Mouse (Mus musculus) heart, embryonic 12.5 days (tissue): ENCODE measurements at regions not wholly inside any gene's neighbourhood (a gene's known extent, or its start where the extent isn't known, plus 50 kb on each side); places are given as distances from the start of the nearest gene placed in this dataset.

Experiments
- ATAC-seq: fragments of 200-750 bp; cut with Nextera tagmentation; 2 replicates; pipeline ENCODE4 v1.8.0; 2017; ENCODE audit warnings: moderate TSS enrichment, moderate library complexity; ENCODE audit not compliant: insufficient number of reproducible peaks, low FRiP score
- H3K27ac ChIP-seq: fragments of 300-500 bp; sonication (generic); 2 replicates; pipeline ENCODE4 v1.5.1; 2016; ENCODE audit warnings: mild to moderate bottlenecking, moderate library complexity; ENCODE audit not compliant: poor library complexity, severe bottlenecking
- H3K27me3 ChIP-seq: fragments of 300-500 bp; sonication (generic); replicated peaks from 2 replicates; pipeline ENCODE4 v1.6.1; 2016; ENCODE audit warnings: mild to moderate bottlenecking, moderate library complexity
- H3K36me3 ChIP-seq: fragments of 300-500 bp; sonication (generic); 2 replicates; pipeline ENCODE4 v1.6.1; 2016; ENCODE audit warnings: mild to moderate bottlenecking, moderate library complexity
- H3K4me1 ChIP-seq: fragments of 300-500 bp; sonication (generic); replicated peaks from 2 replicates; pipeline ENCODE4 v1.6.1; 2016; ENCODE audit warnings: mild to moderate bottlenecking
- H3K4me2 ChIP-seq: fragments of 300-500 bp; sonication (generic); 2 replicates; pipeline ENCODE4 v1.6.1; 2016; ENCODE audit warnings: mild to moderate bottlenecking, moderate library complexity
- H3K4me3 ChIP-seq: fragments of 300-500 bp; sonication (generic); 2 replicates; pipeline ENCODE4 v1.5.1; 2016; ENCODE audit warnings: mild to moderate bottlenecking
- H3K9ac ChIP-seq: fragments of 300-500 bp; sonication (generic); 2 replicates; pipeline ENCODE4 v1.6.1; 2016; ENCODE audit warnings: mild to moderate bottlenecking, moderate library complexity
- H3K9me3 ChIP-seq: fragments of 300-500 bp; sonication (generic); replicated peaks from 2 replicates; pipeline ENCODE4 v1.6.1; 2016; ENCODE audit warnings: mild to moderate bottlenecking, moderate library complexity
- WGBS: fragments of 180-500 bp; shearing (Covaris S2); methylation state at CpG from one replicate; pipeline ENCODE4 v1.1.7; 2016; 5-methylcytosine and 5-hydroxymethylcytosine counted together

DNA sequence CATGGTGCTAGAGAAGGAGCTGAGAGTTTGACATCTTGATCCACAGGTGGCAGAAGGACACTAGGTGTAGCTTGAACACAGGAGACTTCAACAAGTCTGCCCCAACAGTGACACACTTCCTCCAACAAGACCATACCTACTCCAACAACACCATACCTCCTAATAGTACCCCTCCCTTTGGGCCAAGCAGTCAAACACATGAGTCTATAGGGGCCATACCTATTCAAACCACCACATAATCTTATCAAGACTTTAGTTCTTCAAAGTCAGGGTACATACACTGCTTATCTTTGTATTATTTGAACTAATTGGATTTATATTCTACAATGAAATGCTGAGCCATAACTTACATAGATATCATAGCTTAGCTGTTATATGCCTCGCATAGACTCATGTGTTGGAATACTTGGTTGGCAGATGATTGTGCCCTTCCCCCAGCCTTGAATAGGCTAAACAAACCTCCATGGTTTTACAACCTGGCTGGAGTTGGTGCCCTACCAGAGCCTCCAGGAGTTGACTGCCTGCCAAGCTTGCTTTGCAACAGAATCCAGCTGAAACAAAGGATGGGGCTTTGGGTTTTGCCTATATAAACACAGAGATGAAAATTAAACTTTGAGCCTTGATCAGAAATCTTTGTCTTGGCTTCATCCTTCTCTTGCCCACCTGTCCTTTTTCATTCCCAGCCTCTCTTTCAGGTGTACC, 103.2 kb downstream of the Gm9817 start:
- Histone ChIP-seq H3K4me1 (no peaks in the 10 kb centered on the region), H3K27me3 (no peaks in the 10 kb centered on the region), H3K4me2 (no peak overlapping the region), H3K9me3 (no peaks in the 10 kb centered on the region), H3K27ac (no peak overlapping the region), H3K36me3 (no peaks in the 10 kb centered on the region), H3K9ac (no peak overlapping the region), H3K4me3 (no peak overlapping the region)
- ATAC-seq = no peak
- WGBS = 76% methylated on average over 1 of the region's 1 CpGs

- 69% methylated on average over 6 of the region's 6 CpGs for WGBS
- no peak for ATAC-seq
- Histone ChIP-seq H3K27ac (no peak overlapping the region), H3K4me2 (no peak overlapping the region), H3K9me3 (no peaks in the 10 kb centered on the region), H3K27me3 (no peaks in the 10 kb centered on the region), H3K4me1 (no peaks in the 10 kb centered on the region), H3K36me3 (no peaks in the 10 kb centered on the region), H3K9ac (no peak overlapping the region), H3K4me3 (no peak overlapping the region)
These were observed 110.9 kb downstream of the Gm9817 start for GRCm38 (mm10) chr13:45189389-45189788.

DNA sequence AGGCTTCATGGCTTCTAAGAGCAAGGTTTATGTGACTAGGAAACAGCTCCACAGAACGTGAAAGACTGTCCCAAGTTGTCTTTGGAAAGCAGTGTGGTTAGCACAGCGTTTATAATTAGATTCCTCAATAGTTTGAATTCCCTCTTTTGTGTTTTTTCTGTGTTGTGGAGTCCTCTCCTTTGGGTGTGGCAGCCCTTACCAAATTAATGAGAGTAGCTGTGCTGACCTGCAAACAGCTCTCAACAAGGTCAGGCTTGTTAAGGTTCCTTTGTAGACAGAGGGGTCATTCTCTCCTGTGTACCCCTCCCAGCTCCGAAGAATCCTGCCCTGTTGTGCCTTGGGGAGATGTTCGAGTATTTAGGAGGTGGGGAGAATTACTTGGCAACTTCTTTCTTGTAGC, 111.7 kb downstream of the Gm9817 start:
- Histone ChIP-seq H3K4me2 (no peak overlapping the region), H3K9ac (no peak overlapping the region), H3K9me3 (no peaks in the 10 kb centered on the region), H3K27me3 (no peaks in the 10 kb centered on the region), H3K4me1 (no peaks in the 10 kb centered on the region), H3K27ac (no peak overlapping the region), H3K36me3 (no peaks in the 10 kb centered on the region), H3K4me3 (no peak overlapping the region)
- WGBS = 71% methylated on average over 4 of the region's 4 CpGs
- no peak for ATAC-seq

- no peaks in the 10 kb centered on the region for H3K36me3 ChIP-seq
- H3K4me2 ChIP-seq = no peak overlapping the region
- H3K4me1 ChIP-seq = no peaks in the 10 kb centered on the region
- H3K4me3 ChIP-seq = no peak overlapping the region
- ATAC-seq = no peak
- no peak overlapping the region for H3K27ac ChIP-seq
- no peaks in the 10 kb centered on the region for H3K9me3 ChIP-seq
- no peak overlapping the region for H3K9ac ChIP-seq
- WGBS = 70% methylated on average over 8 of the region's 8 CpGs
- no peaks in the 10 kb centered on the region for H3K27me3 ChIP-seq
These were observed 113.6 kb downstream of the Gm9817 start for GRCm38 (mm10) chr13:45192079-45192478.

- Histone ChIP-seq H3K9ac (no peak overlapping the region), H3K4me1 (no peaks in the 10 kb centered on the region), H3K36me3 (no peaks in the 10 kb centered on the region), H3K27me3 (no peaks in the 10 kb centered on the region), H3K4me2 (no peak overlapping the region), H3K4me3 (no peak overlapping the region), H3K9me3 (no peaks in the 10 kb centered on the region), H3K27ac (no peak overlapping the region)
- 64% methylated on average over 2 of the region's 2 CpGs for WGBS
- no peak for ATAC-seq
These were observed 117.1 kb downstream of the Gm9817 start for GRCm38 (mm10) chr13:45195562-45195961.

- H3K4me1 ChIP-seq = no peaks in the 10 kb centered on the region
- ATAC-seq = no peak
- no peaks in the 10 kb centered on the region for H3K27me3 ChIP-seq
- no peak overlapping the region for H3K4me3 ChIP-seq
- no peak overlapping the region for H3K9ac ChIP-seq
- no peak overlapping the region for H3K4me2 ChIP-seq
- H3K27ac ChIP-seq = no peak overlapping the region
- H3K36me3 ChIP-seq = no peaks in the 10 kb centered on the region
- H3K9me3 ChIP-seq = no peaks in the 10 kb centered on the region
These were observed 117.9 kb downstream of the Gm9817 start for GRCm38 (mm10) chr13:45196363-45196762.

- no peaks in the 10 kb centered on the region for H3K9me3 ChIP-seq
- no peak overlapping the region for H3K4me2 ChIP-seq
- 58% methylated on average over 9 of the region's 9 CpGs for WGBS
- no peaks in the 10 kb centered on the region for H3K36me3 ChIP-seq
- H3K27me3 ChIP-seq = no peaks in the 10 kb centered on the region
- H3K4me3 ChIP-seq = no peak overlapping the region
- no peaks in the 10 kb centered on the region for H3K4me1 ChIP-seq
- H3K27ac ChIP-seq = no peak overlapping the region
- no peak overlapping the region for H3K9ac ChIP-seq
- ATAC-seq = no peak
These were observed 122.1 kb downstream of the Gm9817 start for GRCm38 (mm10) chr13:45200511-45201120.

DNA sequence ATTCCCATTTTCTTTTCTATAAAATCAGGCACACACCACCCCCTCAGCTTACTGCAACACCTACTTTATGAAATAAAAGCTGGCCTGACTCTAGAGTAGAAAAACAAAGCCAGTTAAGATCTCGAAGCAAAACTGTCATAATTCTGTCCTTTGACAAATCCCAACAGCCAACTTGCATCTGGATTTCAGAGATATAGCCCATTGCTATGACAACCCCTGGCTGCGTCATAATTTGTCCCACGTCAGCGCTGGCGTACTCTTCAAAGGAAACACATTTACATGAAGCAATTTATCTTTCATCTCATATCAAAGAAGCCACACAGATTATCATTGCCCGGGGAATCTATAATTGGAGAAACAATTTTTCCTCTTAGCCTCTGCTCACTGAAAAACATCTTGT, 126.4 kb downstream of the Gm9817 start:
- Histone ChIP-seq H3K27me3 (no peaks in the 10 kb centered on the region), H3K9me3 (no peaks in the 10 kb centered on the region), H3K4me3 (no peak overlapping the region), H3K4me2 (no peak overlapping the region), H3K36me3 (no peaks in the 10 kb centered on the region), H3K4me1 (no peaks in the 10 kb centered on the region), H3K9ac (no peak overlapping the region), H3K27ac (no peak overlapping the region)
- 76% methylated on average over 6 of the region's 6 CpGs for WGBS
- no peak for ATAC-seq

DNA sequence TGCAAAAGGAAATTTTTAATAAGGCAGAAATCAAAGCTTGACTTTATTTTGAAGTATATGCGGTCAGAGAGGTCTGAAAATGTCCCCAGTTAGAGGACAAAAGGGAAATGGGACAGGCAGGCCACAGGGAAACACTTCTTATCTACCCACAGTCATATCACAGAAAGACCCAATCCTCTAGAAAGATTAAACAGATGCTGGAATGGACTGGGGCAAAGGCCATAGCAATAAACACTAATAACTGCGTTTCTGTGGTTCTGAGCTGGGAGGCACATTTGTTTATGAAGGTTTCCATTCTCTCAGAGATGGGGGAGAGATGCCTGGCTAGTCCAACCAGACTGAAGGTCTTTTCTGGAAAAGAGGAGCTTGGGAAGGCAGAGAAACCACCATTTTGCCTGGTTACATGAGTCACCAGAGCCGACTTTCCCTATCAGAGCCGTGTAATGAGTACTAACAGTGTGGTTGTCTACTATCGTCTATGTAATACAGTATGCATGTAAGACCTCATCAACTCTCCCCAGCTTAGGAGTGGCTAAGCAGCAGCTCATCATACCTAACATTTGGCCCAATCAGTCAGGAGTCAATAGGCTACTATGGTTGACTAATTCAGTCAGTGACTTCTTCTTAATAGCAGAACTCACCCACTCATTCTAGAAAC, 130.2 kb downstream of the Gm9817 start:
- Histone ChIP-seq H3K36me3 (no peaks in the 10 kb centered on the region), H3K4me3 (no peak overlapping the region), H3K9me3 (no peaks in the 10 kb centered on the region), H3K4me2 (no peak overlapping the region), H3K4me1 (no peaks in the 10 kb centered on the region), H3K27me3 (no peaks in the 10 kb centered on the region), H3K9ac (no peak overlapping the region), H3K27ac (no peak overlapping the region)
- no peak for ATAC-seq
- WGBS = 67% methylated on average over 5 of the region's 5 CpGs

- H3K36me3 ChIP-seq = no peaks in the 10 kb centered on the region
- H3K9ac ChIP-seq = no peak overlapping the region
- WGBS = 82% methylated on average over 9 of the region's 9 CpGs
- no peak overlapping the region for H3K4me3 ChIP-seq
- H3K9me3 ChIP-seq = no peaks in the 10 kb centered on the region
- no peak overlapping the region for H3K4me2 ChIP-seq
- no peak overlapping the region for H3K27ac ChIP-seq
- no peaks in the 10 kb centered on the region for H3K4me1 ChIP-seq
- H3K27me3 ChIP-seq = no peaks in the 10 kb centered on the region
- ATAC-seq = no peak
These were observed 132.7 kb downstream of the Gm9817 start for GRCm38 (mm10) chr13:45211241-45211640.

DNA sequence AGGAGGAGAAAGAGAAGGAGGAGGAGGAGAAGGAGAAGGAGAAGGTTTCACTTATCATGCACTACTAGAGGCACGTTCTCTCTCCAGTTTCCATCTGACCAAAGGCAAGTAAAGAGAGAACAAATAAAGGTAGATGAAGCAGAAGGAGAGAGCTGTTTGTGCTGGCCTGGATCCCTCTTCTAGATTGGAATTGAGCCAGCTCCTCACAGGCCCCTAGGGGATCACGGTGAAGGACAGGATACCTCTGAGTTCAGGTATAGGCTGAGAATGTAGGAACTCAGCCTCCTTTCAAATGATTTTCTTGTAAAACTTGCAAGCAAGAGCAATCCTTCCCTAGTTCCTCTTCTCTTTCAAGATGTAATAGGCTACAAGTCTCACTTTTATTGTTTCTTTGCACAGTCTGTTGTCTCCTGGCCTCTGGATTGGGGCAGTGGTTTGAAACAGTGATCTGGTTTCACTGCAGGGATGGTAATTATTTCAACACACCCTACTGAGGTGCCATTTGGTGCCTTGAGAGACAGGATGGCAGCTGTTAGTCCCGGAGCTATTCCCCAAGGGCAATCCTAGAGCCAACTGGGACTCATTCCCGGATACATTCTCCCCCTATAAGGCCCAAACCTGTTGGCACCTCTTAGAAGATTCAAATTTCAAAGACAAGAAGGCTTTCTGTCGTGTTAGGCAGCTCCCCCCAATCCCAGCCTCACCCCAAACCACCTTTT, 134.8 kb downstream of the Gm9817 start:
- WGBS = 30% methylated on average over 5 of the region's 5 CpGs
- no peak overlapping the region for H3K27ac ChIP-seq
- no peaks in the 10 kb centered on the region for H3K36me3 ChIP-seq
- no peak overlapping the region for H3K4me2 ChIP-seq
- ATAC-seq = no peak
- no peak overlapping the region for H3K9ac ChIP-seq
- no peak overlapping the region for H3K4me3 ChIP-seq
- H3K9me3 ChIP-seq = no peaks in the 10 kb centered on the region
- H3K4me1 ChIP-seq = no peaks in the 10 kb centered on the region
- H3K27me3 ChIP-seq = no peaks in the 10 kb centered on the region
